Mouse (Mus musculus): ENCODE measurements at regions not wholly inside any gene's neighbourhood (a gene's known extent, or its start where the extent isn't known, plus 50 kb on each side); places are given as distances from the start of the nearest gene placed in this dataset.

- TF ChIP-seq CTCF (IDR thresholded peaks at IDR 0.05; ENCODE audit: borderline replicate concordance, insufficient read depth, low read length) (no peak), POLR2A (IDR thresholded peaks at IDR 0.05; ENCODE audit: low read depth, low read length) (no peak)
- no peaks in the 10 kb centered on the region for H3K4me1 ChIP-seq (ENCODE audit: control insufficient read depth, insufficient read depth, low read length)
- H3K4me3 ChIP-seq (ENCODE audit: insufficient read depth, low read length): no peak overlapping the region
- no peak overlapping the region for H3K27ac ChIP-seq (ENCODE audit: insufficient read depth, low read length)
Observed at GRCm38 (mm10) chr2:171689102-171689501, 354.2 kb downstream of the Cbln4 start.

- H3K27ac ChIP-seq (ENCODE audit: insufficient read depth, low read length): no peak overlapping the region
- H3K4me3 ChIP-seq (ENCODE audit: insufficient read depth, low read length): no peak overlapping the region
Observed at GRCm38 (mm10) chr2:171677998-171678397, 365.3 kb downstream of the Cbln4 start.

GRCm38 (mm10) chr2:171677128-171677527 is 366.1 kb downstream of the Cbln4 start:
- Histone ChIP-seq H3K4me3 (ENCODE audit: insufficient read depth, low read length) (no peak overlapping the region), H3K4me1 (ENCODE audit: control insufficient read depth, insufficient read depth, low read length) (no peaks in the 10 kb centered on the region), H3K27ac (ENCODE audit: insufficient read depth, low read length) (no peak overlapping the region)
- no peak for TF ChIP-seq CTCF (IDR thresholded peaks at IDR 0.05; ENCODE audit: borderline replicate concordance, insufficient read depth, low read length)
- no peak for TF ChIP-seq POLR2A (IDR thresholded peaks at IDR 0.05; ENCODE audit: low read depth, low read length)

More at GRCm38 (mm10) chr2:171677998-171678397, 365.3 kb downstream of the Cbln4 start:
- H3K4me1 ChIP-seq (ENCODE audit: control insufficient read depth, insufficient read depth, low read length): no peaks in the 10 kb centered on the region
- no peak for TF ChIP-seq POLR2A (IDR thresholded peaks at IDR 0.05; ENCODE audit: low read depth, low read length)
- TF ChIP-seq CTCF (IDR thresholded peaks at IDR 0.05; ENCODE audit: borderline replicate concordance, insufficient read depth, low read length): no peak

- TF ChIP-seq CTCF (IDR thresholded peaks at IDR 0.05; ENCODE audit: borderline replicate concordance, insufficient read depth, low read length) (no peak), POLR2A (IDR thresholded peaks at IDR 0.05; ENCODE audit: low read depth, low read length) (no peak)
- Histone ChIP-seq H3K4me3 (ENCODE audit: insufficient read depth, low read length) (no peak overlapping the region), H3K27ac (ENCODE audit: insufficient read depth, low read length) (no peak overlapping the region), H3K4me1 (ENCODE audit: control insufficient read depth, insufficient read depth, low read length) (no peaks in the 10 kb centered on the region)
Observed at GRCm38 (mm10) chr2:171676083-171676482, 367.2 kb downstream of the Cbln4 start.

- no peak for TF ChIP-seq POLR2A (IDR thresholded peaks at IDR 0.05; ENCODE audit: low read depth, low read length)
- TF ChIP-seq CTCF (IDR thresholded peaks at IDR 0.05; ENCODE audit: borderline replicate concordance, insufficient read depth, low read length): no peak
- Histone ChIP-seq H3K4me1 (ENCODE audit: control insufficient read depth, insufficient read depth, low read length) (no peaks in the 10 kb centered on the region), H3K4me3 (ENCODE audit: insufficient read depth, low read length) (no peak overlapping the region), H3K27ac (ENCODE audit: insufficient read depth, low read length) (no peak overlapping the region)
Observed at GRCm38 (mm10) chr2:171675411-171675810, 367.9 kb downstream of the Cbln4 start.

- H3K4me3 ChIP-seq (ENCODE audit: insufficient read depth, low read length): no peak overlapping the region
- H3K27ac ChIP-seq (ENCODE audit: insufficient read depth, low read length): no peak overlapping the region
- TF ChIP-seq POLR2A (IDR thresholded peaks at IDR 0.05; ENCODE audit: low read depth, low read length) (no peak), CTCF (IDR thresholded peaks at IDR 0.05; ENCODE audit: borderline replicate concordance, insufficient read depth, low read length) (no peak)
- H3K4me1 ChIP-seq (ENCODE audit: control insufficient read depth, insufficient read depth, low read length): no peaks in the 10 kb centered on the region
Observed at GRCm38 (mm10) chr2:171670945-171671547, 372.2 kb downstream of the Cbln4 start.

- TF ChIP-seq CTCF (IDR thresholded peaks at IDR 0.05; ENCODE audit: borderline replicate concordance, insufficient read depth, low read length) (no peak), POLR2A (IDR thresholded peaks at IDR 0.05; ENCODE audit: low read depth, low read length) (no peak)
- H3K27ac ChIP-seq (ENCODE audit: insufficient read depth, low read length): no peak overlapping the region
- H3K4me3 ChIP-seq (ENCODE audit: insufficient read depth, low read length): no peak overlapping the region
- no peaks in the 10 kb centered on the region for H3K4me1 ChIP-seq (ENCODE audit: control insufficient read depth, insufficient read depth, low read length)
Observed at GRCm38 (mm10) chr2:171668791-171669645, 374.2 kb downstream of the Cbln4 start.

- no peaks in the 10 kb centered on the region for H3K4me1 ChIP-seq (ENCODE audit: control insufficient read depth, insufficient read depth, low read length)
- H3K4me3 ChIP-seq (ENCODE audit: insufficient read depth, low read length): no peak overlapping the region
- no peak for TF ChIP-seq POLR2A (IDR thresholded peaks at IDR 0.05; ENCODE audit: low read depth, low read length)
- no peak for TF ChIP-seq CTCF (IDR thresholded peaks at IDR 0.05; ENCODE audit: borderline replicate concordance, insufficient read depth, low read length)
- H3K27ac ChIP-seq (ENCODE audit: insufficient read depth, low read length): no peak overlapping the region
Observed at GRCm38 (mm10) chr2:171662571-171662970, 380.7 kb downstream of the Cbln4 start.

GRCm38 (mm10) chr2:171661896-171662511 is 381.3 kb downstream of the Cbln4 start:
- no peak overlapping the region for H3K4me3 ChIP-seq (ENCODE audit: insufficient read depth, low read length)
- TF ChIP-seq CTCF (IDR thresholded peaks at IDR 0.05; ENCODE audit: borderline replicate concordance, insufficient read depth, low read length) (no peak), POLR2A (IDR thresholded peaks at IDR 0.05; ENCODE audit: low read depth, low read length) (no peak)
- H3K27ac ChIP-seq (ENCODE audit: insufficient read depth, low read length): no peak overlapping the region
- H3K4me1 ChIP-seq (ENCODE audit: control insufficient read depth, insufficient read depth, low read length): no peaks in the 10 kb centered on the region

GRCm38 (mm10) chr2:171657125-171657524 is 386.1 kb downstream of the Cbln4 start:
- Histone ChIP-seq H3K4me1 (ENCODE audit: control insufficient read depth, insufficient read depth, low read length) (no peaks in the 10 kb centered on the region), H3K27ac (ENCODE audit: insufficient read depth, low read length) (no peak overlapping the region), H3K4me3 (ENCODE audit: insufficient read depth, low read length) (no peak overlapping the region)
- TF ChIP-seq CTCF (IDR thresholded peaks at IDR 0.05; ENCODE audit: borderline replicate concordance, insufficient read depth, low read length): no peak
- TF ChIP-seq POLR2A (IDR thresholded peaks at IDR 0.05; ENCODE audit: low read depth, low read length): no peak
